Mouse (Mus musculus) mouse embryonic stem cell (cell line): ENCODE measurements around the gene Phf7.

Experiments used
- in situ Hi-C, 2 experiments: fragments of 300-500 bp; cut with MboI; formaldehyde crosslinking; loops; 1 replicate in 1 of 2; 3 replicates in 1 of 2; pipeline ENCODE4 v1.14.3; 2019 to 2020; ENCODE audit warnings: low sequenced_read_pairs in 2 of 2, low pct_unique_long_range_greater_than_20kb in 1 of 2, mixed read lengths in 1 of 2; ENCODE audit not compliant: unreplicated experiment in 1 of 2

The Phf7 gene

DNA sequence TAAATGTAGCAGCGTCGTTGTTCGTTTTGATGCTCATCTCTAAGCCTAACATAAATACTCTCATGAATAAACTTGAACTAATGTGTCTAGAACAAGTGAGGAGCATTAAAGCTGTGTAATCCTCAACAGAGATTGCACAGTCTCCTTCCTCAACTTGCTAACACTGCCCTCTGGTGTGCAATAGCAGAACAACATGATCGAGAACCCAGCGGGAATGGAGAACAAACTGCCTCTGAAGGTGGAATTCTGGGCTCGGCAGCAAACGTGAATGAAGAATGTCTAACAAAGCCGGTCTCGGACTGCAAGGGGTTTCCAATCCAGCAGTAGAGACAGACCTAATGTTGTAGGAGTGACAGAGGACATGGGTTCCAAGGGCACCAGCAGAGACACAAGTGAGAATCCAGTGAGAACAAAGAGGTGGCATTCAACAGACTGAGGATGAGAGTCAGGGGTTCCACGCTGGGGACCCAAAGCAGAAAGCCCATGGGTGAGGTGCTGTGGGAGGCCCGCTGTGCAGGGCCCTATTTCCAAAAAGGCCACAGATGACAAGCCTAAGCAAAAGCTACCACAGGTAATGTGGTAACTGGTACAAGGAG, 17.0 kb downstream of the Phf7 start:
- in situ Hi-C loops = no loop called here

- in situ Hi-C loops = no loop called here
These were observed 17.8 kb downstream of the Phf7 start for GRCm38 (mm10) chr14:31233070-31233995.

DNA sequence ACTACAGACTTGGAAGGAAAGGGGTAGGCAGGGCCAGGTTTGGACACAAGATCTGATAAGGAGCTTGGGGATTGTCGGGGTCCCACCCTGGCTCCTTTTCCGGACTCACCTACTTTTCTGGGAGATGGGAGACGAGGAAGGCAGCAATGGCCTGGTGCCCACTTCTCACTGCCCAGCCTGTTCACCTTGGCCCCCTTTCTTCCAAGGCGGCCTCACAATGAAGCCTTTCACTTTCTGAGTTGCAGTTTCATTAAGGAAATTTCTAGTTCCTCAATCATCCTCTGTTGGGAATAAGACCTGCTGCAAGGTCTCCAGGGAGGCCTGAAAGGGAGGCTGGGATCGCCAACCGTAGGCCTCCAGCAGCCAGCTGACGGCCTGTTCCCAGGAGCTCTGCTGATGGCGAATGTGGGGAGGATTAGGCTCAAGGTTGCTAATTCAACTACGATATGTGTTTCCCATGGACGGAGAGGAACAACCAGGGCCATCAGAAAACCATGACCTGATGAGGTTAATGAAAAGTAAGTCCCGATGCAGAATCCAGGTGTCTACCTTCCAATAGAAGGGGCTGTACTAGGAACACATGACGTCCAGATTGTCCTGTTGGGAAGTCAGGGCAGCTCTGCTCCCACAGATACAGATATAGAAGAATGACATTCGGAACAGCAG, 18.6 kb downstream of the Phf7 start:
- in situ Hi-C loops = no loop called here

GRCm38 (mm10) chr14:31230442-31230841, 20.7 kb downstream of the Phf7 start:
- in situ Hi-C loops = no loop called here

DNA sequence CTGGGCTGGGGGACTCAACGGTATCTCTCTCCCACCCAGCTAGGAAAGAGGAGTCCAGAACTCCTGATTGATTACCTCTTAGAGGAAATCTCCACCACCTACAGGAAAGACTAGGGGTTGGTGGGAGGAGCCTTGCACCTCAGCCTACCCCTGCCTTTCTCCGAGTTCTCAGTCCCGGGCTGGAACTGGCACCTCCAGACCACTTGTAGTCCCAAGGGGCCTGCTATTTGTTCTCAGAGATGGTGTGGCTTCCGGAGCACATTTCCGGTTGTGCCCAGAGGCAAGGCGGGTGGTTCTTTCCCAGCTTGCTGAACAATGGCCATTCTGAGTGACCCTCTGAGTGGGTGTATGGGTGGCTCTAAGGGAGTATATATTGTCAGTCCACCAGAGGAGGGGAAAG, 22.9 kb downstream of the Phf7 start:
- in situ Hi-C loops = no loop called here

GRCm38 (mm10) chr14:31226978-31227377, 24.1 kb downstream of the Phf7 start:
- in situ Hi-C loops = no loop called here

DNA sequence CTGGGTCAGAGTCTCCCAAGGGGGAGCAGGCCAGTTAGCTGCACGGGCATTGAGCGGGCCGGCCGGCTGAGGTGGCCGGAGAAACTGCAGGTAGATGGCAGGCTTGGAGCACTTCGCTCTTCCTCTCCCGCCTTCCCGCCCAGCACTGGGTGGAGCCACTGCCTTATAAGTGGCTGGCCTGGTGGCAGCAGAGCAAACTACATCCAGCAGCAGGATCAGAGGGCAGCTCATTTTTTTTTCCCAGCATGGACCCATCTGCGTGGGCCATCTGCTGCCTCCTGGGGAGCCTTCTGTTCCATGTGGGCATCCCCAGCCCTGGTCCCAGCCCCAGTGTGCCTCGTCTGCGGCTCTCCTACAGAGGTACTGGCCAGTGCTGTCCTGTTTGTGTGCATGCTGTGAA, 33.5 kb downstream of the Phf7 start, which contains the start of gene Sema3g:
Sema3g (plus strand) TSS at position 195 of the 400 bp plus-strand sequence.
- in situ Hi-C loops = no loop called here

DNA sequence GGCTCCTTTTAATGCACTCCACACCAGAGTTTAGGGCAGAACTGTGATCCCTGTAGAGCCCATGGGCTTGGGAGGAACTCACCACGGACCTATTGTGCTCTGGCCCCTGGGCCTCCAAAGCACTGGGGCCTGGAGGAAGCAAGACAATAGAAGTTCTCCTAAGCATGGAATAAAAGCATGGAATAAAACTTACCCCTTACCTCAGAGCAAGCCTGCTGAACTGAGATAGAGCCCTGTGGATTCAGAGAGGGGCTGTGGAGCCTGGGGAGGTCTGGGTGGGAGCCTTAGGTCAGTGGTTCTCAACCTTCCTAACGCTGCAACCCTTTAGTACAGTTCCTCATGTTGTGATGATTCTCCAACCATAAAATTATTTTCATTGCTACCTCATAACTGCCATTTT, 34.3 kb downstream of the Phf7 start, which contains the start of gene Nisch:
Nisch (minus strand) TSS at position 101 of the 400 bp plus-strand sequence.
- in situ Hi-C loops = no loop called here

DNA sequence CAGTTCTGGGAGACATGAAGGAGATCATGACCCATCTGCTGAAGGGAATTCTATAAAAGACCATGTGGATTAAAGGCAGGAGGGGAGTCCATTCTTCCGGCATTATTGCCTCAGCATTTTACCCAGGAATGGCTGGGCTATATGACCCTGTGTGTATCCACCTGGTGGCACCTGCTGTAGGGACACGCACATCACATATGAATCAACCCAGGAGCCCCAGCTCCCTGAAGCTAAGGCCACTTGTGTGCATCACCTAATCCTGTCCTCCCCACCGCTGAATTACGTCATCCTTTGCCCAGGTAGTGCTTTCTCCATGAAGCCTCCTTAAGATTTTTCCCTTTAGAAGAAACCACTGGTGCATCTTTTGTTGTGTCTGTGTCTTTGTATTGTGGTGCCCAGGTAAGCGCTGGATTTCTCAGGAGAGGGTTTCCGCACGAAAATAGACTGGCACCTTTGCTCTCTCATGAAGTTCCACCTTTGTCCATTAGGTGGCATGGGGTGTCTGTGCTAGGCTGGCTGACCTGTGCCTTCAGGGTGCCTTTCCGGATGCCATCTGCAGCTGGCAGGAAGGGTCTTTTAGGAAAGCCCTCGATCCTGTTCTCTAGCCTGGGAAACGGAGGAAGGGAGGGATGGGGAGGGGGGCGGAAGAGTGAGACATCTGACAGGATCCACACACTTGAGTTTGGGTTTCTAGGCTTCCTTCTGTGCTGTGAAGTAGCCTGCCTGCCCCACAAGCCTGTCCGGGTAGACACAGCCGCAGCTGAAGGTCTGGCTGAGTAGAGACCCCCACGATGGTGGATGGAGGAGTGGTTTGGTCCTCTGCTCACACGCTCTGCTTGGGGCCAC, 35.7 kb downstream of the Phf7 start:
- in situ Hi-C loops = no loop called here

GRCm38 (mm10) chr14:31214684-31215083, 36.4 kb downstream of the Phf7 start:
- in situ Hi-C loops = no loop called here

GRCm38 (mm10) chr14:31213868-31214267, 37.2 kb downstream of the Phf7 start:
- in situ Hi-C loops = no loop called here

DNA sequence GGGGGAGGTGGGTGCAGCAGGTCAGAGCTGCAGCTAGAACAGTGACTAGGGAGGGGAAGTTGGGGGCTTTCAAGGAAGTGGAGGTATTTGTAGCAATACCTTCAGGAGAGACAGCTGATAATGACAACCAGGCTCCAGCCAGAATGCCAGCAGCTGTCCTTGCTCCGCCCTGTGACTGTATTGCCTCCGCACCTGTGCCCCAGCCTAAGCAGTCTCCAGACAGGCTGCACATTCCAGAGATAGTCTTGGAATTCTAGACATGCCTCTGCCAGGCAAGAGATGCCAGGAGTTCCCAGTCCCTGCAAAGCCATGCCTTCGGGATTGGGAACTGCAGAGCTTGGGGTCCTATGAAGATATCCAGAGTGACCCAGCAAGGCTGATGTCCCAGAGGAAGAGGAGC, 38.6 kb downstream of the Phf7 start:
- in situ Hi-C loops = no loop called here

DNA sequence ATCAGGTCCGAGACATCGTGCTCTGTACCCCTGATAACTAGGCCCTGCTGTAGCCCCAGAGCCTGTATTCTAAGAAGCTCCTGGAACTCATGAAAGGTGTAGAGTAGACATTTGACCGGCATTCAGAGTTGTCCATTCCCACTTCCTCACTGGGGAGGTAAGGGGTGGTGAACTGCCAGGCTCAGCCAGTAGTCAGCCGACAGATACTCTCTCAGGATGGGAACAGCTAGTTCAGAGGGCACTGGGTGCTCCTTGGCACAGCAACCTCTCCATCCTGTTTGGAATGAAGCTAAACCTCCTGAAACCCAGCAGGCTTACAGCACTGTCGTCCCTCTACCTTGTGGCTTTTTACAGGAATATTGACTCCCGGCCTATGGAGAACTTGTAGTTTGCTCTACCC, 39.3 kb downstream of the Phf7 start:
- in situ Hi-C loops = no loop called here

DNA sequence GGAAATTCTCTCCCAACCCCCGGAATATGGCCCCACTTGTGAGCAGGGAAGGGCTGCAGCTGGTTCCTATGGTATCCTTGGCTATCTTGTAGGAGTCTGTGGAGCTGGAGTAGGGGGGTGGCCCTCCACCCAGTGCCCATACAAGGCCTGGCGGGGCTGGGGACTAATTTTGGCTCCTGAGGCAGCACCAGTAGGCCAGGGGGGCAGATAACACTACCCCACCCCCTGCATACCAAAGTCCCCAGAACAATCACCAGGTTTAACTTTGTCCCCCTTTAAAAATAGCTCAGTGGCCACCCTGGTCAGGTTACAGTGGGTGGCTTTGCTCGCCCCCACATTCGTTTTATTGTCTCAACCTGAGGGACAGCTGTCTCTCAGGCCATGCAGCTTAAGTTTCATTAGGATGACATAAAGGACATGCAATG, 42.0 kb downstream of the Phf7 start:
- in situ Hi-C loops = no loop called here

DNA sequence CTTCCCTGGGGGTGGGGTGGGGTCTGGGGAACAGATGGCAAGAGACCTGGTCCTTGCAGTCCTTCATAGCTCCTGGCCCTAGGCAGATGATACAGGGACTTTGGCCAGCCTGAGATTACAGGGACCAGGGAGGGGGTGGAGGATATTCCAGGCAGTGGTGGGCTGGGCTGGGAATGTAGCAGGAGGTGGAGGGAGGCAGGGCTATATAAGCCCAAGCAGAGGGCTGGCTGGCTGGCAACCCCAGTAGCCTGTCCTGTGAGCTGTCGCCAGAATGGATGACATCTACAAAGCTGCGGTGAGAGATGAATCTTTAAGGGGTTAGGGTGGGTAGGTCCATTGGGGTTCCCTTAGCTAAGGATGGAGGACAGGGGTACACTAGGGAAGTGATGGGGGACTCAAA, 43.0 kb downstream of the Phf7 start, which contains the start of gene Tnnc1:
Tnnc1 (plus strand) TSS at position 229 of the 400 bp plus-strand sequence.
- in situ Hi-C loops = no loop called here

DNA sequence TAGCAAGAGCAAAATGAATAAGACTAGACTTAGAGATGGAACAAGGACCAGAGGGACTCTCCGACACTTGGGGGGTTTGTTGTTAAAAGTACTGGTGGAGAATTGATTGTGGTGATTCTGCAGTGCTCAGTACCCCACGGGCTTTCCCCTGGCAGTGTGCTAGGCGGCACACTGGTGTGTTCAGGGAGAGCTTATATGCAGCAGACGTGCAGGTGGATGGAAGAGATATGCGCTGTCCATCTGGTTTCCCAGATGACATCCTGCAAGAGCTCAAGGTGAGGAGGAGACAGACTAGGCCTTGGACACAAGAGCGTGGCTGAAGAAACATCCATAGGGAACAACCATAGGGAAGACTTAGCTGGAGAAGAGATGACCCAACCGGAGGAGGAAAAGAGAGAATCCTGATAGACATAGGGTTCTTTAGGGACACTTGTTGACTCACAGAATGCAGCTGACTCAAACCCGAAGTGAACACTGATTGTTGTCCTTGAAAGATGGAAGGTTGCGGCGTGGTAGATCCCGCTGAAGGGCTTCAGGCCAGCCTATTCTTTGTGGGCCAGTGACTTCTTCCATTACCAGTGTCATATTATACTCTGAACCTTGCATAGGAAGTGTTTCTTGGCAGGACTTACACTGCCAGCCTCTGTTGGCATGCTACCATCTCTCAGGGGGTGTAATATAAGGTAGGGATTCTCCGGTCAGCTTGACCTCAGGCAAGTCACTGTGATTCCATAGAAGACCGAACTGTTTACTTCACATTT, 43.9 kb downstream of the Phf7 start:
- in situ Hi-C loops = no loop called here

DNA sequence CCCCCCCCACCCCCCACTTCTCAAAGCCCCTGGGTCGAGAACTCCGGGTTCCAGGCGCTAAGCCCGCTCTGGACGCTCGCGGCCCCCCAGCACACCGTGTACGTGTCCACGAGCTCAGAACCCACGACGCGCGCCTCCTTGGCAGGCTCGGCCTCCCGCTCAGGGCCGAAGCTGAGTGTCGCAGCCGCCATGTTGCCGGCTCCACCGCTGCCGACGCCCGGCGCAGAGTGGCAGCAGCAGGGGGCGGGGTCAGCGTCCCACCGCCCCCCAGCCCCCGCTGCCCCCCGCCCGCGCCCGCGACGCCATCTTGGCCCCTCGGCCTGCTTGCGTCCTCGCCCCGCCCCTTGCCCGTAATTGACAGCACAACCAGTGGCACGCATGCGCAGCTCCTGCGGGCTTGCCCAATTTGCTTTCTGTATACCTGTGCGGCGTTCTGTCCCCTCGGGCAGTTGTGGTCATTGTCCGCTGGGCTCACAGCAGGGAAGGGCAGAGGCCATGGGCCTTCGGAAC, 44.6 kb downstream of the Phf7 start:
- in situ Hi-C loops = no loop called here
